Mouse (Mus musculus) embryonic facial prominence, embryonic 15.5 days (tissue): ENCODE measurements at regions not wholly inside any gene's neighbourhood (a gene's known extent, or its start where the extent isn't known, plus 50 kb on each side); places are given as distances from the start of the nearest gene placed in this dataset.

Source experiments
- ATAC-seq: fragments of 200-750 bp; cut with Nextera tagmentation; 2 replicates; pipeline ENCODE4 v1.8.0; 2017; ENCODE audit warnings: low read depth, moderate TSS enrichment; ENCODE audit not compliant: insufficient number of reproducible peaks, low FRiP score, low TSS enrichment
- H3K27ac ChIP-seq: fragments of 300-500 bp; sonication (generic); replicated peaks from 2 replicates; pipeline ENCODE4 v1.5.1; 2015; ENCODE audit warnings: mild to moderate bottlenecking, inconsistent platforms
- H3K27me3 ChIP-seq: fragments of 300-500 bp; sonication (generic); 2 replicates; pipeline ENCODE4 v1.6.1; 2015; ENCODE audit warnings: inconsistent platforms
- H3K36me3 ChIP-seq: fragments of 300-500 bp; sonication (generic); 2 replicates; pipeline ENCODE4 v1.6.1; 2015; ENCODE audit warnings: mild to moderate bottlenecking, inconsistent platforms
- H3K4me1 ChIP-seq: fragments of 300-500 bp; sonication (generic); 2 replicates; pipeline ENCODE4 v1.6.1; 2015; ENCODE audit warnings: inconsistent platforms
- H3K4me2 ChIP-seq: fragments of 300-500 bp; sonication (generic); replicated peaks from 2 replicates; pipeline ENCODE4 v1.6.1; 2015; ENCODE audit warnings: mild to moderate bottlenecking, inconsistent platforms
- H3K4me3 ChIP-seq: fragments of 300-500 bp; sonication (generic); replicated peaks from 2 replicates; pipeline ENCODE4 v1.5.1; 2015; ENCODE audit warnings: mild to moderate bottlenecking, inconsistent platforms
- H3K9ac ChIP-seq: fragments of 300-500 bp; sonication (generic); 2 replicates; pipeline ENCODE4 v1.6.1; 2015; ENCODE audit warnings: inconsistent platforms
- H3K9me3 ChIP-seq: fragments of 300-500 bp; sonication (generic); replicated peaks from 2 replicates; pipeline ENCODE4 v1.6.1; 2016; ENCODE audit warnings: inconsistent platforms
- WGBS: fragments of 180-500 bp; shearing (Covaris S2); methylation state at CpG from one replicate; pipeline ENCODE4 v1.1.7; 2015; 5-methylcytosine and 5-hydroxymethylcytosine counted together

DNA sequence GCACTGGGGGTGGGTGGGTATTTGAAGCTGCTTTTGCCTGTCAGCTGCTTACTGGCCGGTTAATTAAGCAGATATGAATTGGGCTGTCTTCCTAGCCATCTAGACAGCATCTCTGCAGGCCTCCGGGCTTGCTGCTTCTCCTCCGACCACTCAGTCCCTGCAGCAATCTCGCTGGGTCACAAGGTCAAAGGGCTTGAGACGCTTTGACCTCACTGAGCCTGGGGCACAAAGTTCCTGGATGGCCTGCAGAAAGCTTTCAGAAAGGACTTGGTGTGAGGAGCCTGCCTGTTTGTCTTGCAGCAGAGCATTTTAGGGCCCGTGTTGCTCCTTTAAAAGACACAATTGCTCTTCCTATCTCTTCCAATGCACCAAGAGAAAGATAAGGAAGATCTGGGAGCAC lies 83.7 kb upstream of the Ppp2r5a start:
- H3K9ac ChIP-seq = no peak overlapping the region
- no peak overlapping the region for H3K4me3 ChIP-seq
- no peaks in the 10 kb centered on the region for H3K27me3 ChIP-seq
- WGBS = 31% methylated on average over 6 of the region's 6 CpGs
- ATAC-seq = no peak
- H3K9me3 ChIP-seq = no peaks in the 10 kb centered on the region
- H3K27ac ChIP-seq = no peak overlapping the region
- H3K4me2 ChIP-seq = no peak overlapping the region
- H3K4me1 ChIP-seq = no peaks in the 10 kb centered on the region
- H3K36me3 ChIP-seq = no peaks in the 10 kb centered on the region

DNA sequence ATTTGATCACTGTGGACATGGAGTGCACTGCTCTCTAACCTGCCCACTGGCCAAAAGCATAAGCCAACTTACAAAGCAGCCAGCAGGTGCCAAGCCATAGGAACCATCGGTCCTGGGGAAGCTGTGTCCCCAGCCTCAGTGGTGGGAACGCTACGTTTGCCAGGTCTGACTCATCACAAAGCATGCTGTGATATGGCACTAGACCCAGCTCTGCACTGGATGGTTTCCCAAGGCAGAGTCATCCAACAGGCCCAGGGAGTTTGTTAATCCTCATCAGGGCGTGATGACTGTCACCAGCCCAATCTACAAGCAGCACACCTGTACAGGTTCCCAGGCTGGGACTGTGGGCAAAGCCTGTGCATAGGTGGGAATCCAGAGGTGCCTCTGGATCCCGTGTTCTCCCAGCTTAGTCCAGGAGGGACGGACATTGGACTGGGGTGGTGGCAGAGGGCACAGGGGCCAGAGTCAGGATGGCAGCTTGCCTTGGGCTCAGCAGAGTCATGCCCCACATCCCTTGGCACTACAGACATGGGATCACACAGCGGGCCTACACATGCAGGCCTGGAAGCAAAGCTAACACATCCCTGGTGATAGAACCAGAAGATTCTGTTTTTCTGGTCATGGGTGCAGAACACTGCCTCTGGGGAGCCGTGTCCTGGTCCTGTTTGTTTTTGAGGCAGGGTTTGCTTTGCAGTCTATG lies 81.8 kb upstream of the Ppp2r5a start:
- no peak overlapping the region for H3K4me2 ChIP-seq
- H3K9me3 ChIP-seq = no peaks in the 10 kb centered on the region
- no peaks in the 10 kb centered on the region for H3K27me3 ChIP-seq
- no peaks in the 10 kb centered on the region for H3K36me3 ChIP-seq
- H3K9ac ChIP-seq = no peak overlapping the region
- no peaks in the 10 kb centered on the region for H3K4me1 ChIP-seq
- no peak overlapping the region for H3K4me3 ChIP-seq
- ATAC-seq = peak; percentile 57; the same call in 1 of the 2 replicates
- no peak overlapping the region for H3K27ac ChIP-seq
- WGBS = 75% methylated on average over 8 of the region's 8 CpGs

DNA sequence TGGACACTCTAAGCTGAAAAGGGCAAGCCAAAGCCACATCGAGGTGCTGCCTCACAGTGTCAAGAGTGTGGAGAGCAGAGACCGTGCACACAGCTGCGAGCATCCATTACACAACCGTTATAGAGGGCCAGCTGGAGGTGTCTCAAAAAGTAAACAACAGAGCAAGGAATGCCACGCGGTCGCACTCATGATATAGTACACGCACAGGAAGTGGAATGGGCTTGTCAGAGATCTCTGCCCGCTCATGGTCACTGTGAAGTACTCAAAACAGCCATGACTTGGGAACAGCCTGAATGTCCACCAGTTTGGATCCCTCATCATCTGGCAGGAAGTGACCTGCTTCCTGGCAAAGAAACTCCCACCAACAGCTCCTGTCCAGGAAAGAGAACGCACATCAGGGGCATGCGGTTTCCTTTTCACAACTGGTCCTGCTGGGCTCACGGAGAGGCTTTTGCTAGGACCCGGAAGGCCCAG lies 76.9 kb upstream of the Ppp2r5a start:
- no peak overlapping the region for H3K9ac ChIP-seq
- no peak overlapping the region for H3K27ac ChIP-seq
- ATAC-seq = no peak
- 73% methylated on average over 13 of the region's 13 CpGs for WGBS
- H3K9me3 ChIP-seq = no peaks in the 10 kb centered on the region
- H3K4me1 ChIP-seq = no peaks in the 10 kb centered on the region
- H3K4me2 ChIP-seq = no peak overlapping the region
- no peak overlapping the region for H3K4me3 ChIP-seq
- no peaks in the 10 kb centered on the region for H3K36me3 ChIP-seq
- H3K27me3 ChIP-seq = no peaks in the 10 kb centered on the region

DNA sequence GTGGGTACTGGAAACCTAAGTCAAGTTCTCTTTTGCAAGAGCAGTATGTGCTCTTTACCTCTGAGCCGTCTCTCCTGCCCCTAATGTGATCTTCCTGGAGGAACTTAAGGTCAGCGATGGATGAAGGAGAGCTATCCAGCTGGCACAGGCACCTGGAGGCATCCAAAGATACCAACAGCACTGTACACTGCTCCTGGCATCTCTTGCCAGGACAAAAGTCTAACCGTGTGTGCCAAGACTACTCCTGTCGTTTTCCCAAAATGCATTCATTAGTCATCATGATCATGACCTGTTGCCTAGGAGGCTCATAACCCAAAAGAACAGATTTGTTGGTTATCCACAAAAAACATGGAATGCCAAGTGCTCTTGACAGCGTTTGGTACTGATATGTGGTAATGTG lies 69.5 kb upstream of the Ppp2r5a start:
- Histone ChIP-seq H3K27ac (no peak overlapping the region), H3K27me3 (no peaks in the 10 kb centered on the region), H3K36me3 (no peaks in the 10 kb centered on the region), H3K9me3 (no peaks in the 10 kb centered on the region), H3K4me2 (no peak overlapping the region), H3K4me1 (peaks cover 11% of the 10 kb centered on the region), H3K9ac (no peak overlapping the region), H3K4me3 (no peak overlapping the region)
- ATAC-seq = no peak
- 90% methylated on average over 5 of the region's 5 CpGs for WGBS

- H3K4me3 ChIP-seq = no peak overlapping the region
- no peak overlapping the region for H3K9ac ChIP-seq
- no peak overlapping the region for H3K4me2 ChIP-seq
- peaks cover 11% of the 10 kb centered on the region for H3K4me1 ChIP-seq
- no peaks in the 10 kb centered on the region for H3K27me3 ChIP-seq
- ATAC-seq = no peak
- no peak overlapping the region for H3K27ac ChIP-seq
- H3K9me3 ChIP-seq = no peaks in the 10 kb centered on the region
- H3K36me3 ChIP-seq = no peaks in the 10 kb centered on the region
- 65% methylated on average over 2 of the region's 2 CpGs for WGBS
Observed at GRCm38 (mm10) chr1:191471489-191471888, 68.4 kb upstream of the Ppp2r5a start.

GRCm38 (mm10) chr1:191470190-191470985 lies 67.3 kb upstream of the Ppp2r5a start:
- H3K27ac ChIP-seq = peak overlapping the region; percentile 69
- peaks cover 11% of the 10 kb centered on the region for H3K4me1 ChIP-seq
- H3K9me3 ChIP-seq = no peaks in the 10 kb centered on the region
- H3K36me3 ChIP-seq = no peaks in the 10 kb centered on the region
- no peak overlapping the region for H3K9ac ChIP-seq
- peak; percentile 75; the same call in 1 of the 2 replicates for ATAC-seq
- 26% methylated on average over 13 of the region's 13 CpGs for WGBS
- 0 out of 2 replicates have a peak overlapping the region, but pooled peaks have one; percentile 12 for H3K4me2 ChIP-seq
- no peak overlapping the region for H3K4me3 ChIP-seq
- H3K27me3 ChIP-seq = no peaks in the 10 kb centered on the region

- Histone ChIP-seq H3K27me3 (no peaks in the 10 kb centered on the region), H3K36me3 (no peaks in the 10 kb centered on the region), H3K27ac (no peak overlapping the region), H3K4me2 (no peak overlapping the region), H3K9ac (no peak overlapping the region), H3K9me3 (no peaks in the 10 kb centered on the region), H3K4me1 (peaks cover 11% of the 10 kb centered on the region), H3K4me3 (no peak overlapping the region)
- ATAC-seq = no peak
- WGBS = 62% methylated on average over 4 of the region's 4 CpGs
Observed at GRCm38 (mm10) chr1:191468837-191469529, 65.9 kb upstream of the Ppp2r5a start.

GRCm38 (mm10) chr1:191466261-191466660 lies 63.2 kb upstream of the Ppp2r5a start:
- Histone ChIP-seq H3K4me2 (no peak overlapping the region), H3K36me3 (no peaks in the 10 kb centered on the region), H3K4me3 (no peak overlapping the region), H3K9me3 (no peaks in the 10 kb centered on the region), H3K4me1 (peaks cover 23% of the 10 kb centered on the region), H3K27me3 (no peaks in the 10 kb centered on the region), H3K9ac (no peak overlapping the region), H3K27ac (no peak overlapping the region)
- WGBS = 83% methylated on average over 3 of the region's 3 CpGs
- ATAC-seq = no peak

GRCm38 (mm10) chr1:191465723-191466122 lies 62.7 kb upstream of the Ppp2r5a start:
- no peak overlapping the region for H3K9ac ChIP-seq
- H3K9me3 ChIP-seq = no peaks in the 10 kb centered on the region
- no peak overlapping the region for H3K27ac ChIP-seq
- H3K4me2 ChIP-seq = no peak overlapping the region
- H3K4me1 ChIP-seq = peaks cover 22% of the 10 kb centered on the region
- ATAC-seq = no peak
- WGBS = 88% methylated on average over 4 of the region's 4 CpGs
- H3K4me3 ChIP-seq = no peak overlapping the region
- H3K27me3 ChIP-seq = no peaks in the 10 kb centered on the region
- H3K36me3 ChIP-seq = no peaks in the 10 kb centered on the region

- H3K4me2 ChIP-seq = no peak overlapping the region
- H3K36me3 ChIP-seq = no peaks in the 10 kb centered on the region
- no peak overlapping the region for H3K9ac ChIP-seq
- no peaks in the 10 kb centered on the region for H3K9me3 ChIP-seq
- H3K27me3 ChIP-seq = no peaks in the 10 kb centered on the region
- no peak for ATAC-seq
- no peak overlapping the region for H3K27ac ChIP-seq
- H3K4me3 ChIP-seq = no peak overlapping the region
- H3K4me1 ChIP-seq = peaks cover 16% of the 10 kb centered on the region
- 35% methylated on average over 2 of the region's 2 CpGs for WGBS
Observed at GRCm38 (mm10) chr1:191465170-191465569, 62.1 kb upstream of the Ppp2r5a start.

DNA sequence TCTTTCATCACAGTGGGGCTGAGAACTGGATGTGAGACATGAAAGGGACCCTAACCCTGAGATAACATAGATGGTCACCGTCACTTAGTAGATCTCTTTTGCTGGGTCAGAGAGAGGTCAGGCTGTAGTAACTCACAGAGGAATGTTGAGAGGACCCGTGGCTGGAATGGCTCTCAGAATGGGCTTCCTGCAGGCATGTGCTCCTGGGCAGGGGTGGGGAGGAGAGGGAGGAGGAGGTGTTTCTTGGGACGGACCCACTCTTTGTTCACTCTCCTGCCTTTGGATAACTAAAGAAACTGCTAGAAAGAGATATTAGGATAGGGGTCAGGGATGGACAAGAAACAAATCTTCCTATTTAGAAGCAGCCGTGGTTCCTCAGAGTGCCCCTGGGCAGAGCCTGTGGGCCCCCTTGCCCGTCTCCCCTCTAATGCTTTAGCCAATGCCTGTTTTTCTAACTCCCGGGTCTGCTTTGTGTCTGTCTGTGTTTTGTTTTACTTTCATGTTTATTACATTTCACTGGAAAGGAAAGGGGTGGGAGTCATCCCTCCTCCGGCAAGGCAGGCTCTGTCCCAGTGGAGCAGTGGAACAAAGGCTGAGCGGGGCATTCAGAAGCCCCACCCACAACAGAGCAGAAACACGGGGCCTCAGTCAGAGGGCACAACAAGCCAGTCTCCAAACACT lies 58.9 kb upstream of the Ppp2r5a start:
- Histone ChIP-seq H3K36me3 (no peaks in the 10 kb centered on the region), H3K27ac (0 out of 2 replicates have a peak overlapping the region, but pooled peaks have one; percentile 17), H3K9me3 (no peaks in the 10 kb centered on the region), H3K4me2 (peak overlapping the region; percentile 34), H3K4me3 (0 out of 2 replicates have a peak overlapping the region, but pooled peaks have one; percentile 2), H3K27me3 (no peaks in the 10 kb centered on the region), H3K4me1 (peaks cover 12% of the 10 kb centered on the region), H3K9ac (no peak overlapping the region)
- WGBS = 10% methylated on average over 9 of the region's 9 CpGs
- peak; percentile 61; the same call in 1 of the 2 replicates for ATAC-seq
